Mouse (Mus musculus) bone marrow macrophage, adult 2 months (primary cell): ENCODE data around the gene Itpr1.

Source experiments
- CTCF ChIP-seq: IDR thresholded peaks from 2 replicates; pipeline ENCODE4 v1.5.1; 2012; ENCODE audit warnings: low read depth, mild to moderate bottlenecking, low read length, moderate library complexity
- POLR2A ChIP-seq: IDR thresholded peaks from 2 replicates; pipeline ENCODE4 v1.6.1; 2012; ENCODE audit warnings: mild to moderate bottlenecking, low read depth, low read length, borderline replicate concordance

DNA sequence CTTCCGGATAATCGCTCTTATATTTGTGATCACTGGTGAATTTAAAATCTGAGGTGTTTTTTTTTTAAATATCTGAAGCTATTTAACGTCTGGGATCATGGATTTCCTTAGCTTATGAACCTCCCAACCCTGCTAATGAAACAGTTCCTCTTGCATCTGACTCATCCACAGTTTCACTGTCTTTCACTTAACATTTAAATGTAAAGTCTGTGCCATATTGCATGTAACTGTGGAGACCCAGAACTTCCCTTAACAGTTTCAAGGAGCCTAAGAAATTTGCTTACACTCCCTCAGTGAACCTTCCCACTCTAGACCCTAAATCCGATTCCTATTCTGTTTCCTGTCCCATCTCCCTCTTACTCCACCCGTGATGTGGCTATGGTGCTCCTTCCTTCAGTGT, 342.0 kb downstream of the Itpr1 start:
- TF ChIP-seq CTCF (no peak), POLR2A (no peak)
